Mouse (Mus musculus): ENCODE measurements at regions not wholly inside any gene's neighbourhood (a gene's known extent, or its start where the extent isn't known, plus 50 kb on each side); places are given as distances from the start of the nearest gene placed in this dataset.

DNA sequence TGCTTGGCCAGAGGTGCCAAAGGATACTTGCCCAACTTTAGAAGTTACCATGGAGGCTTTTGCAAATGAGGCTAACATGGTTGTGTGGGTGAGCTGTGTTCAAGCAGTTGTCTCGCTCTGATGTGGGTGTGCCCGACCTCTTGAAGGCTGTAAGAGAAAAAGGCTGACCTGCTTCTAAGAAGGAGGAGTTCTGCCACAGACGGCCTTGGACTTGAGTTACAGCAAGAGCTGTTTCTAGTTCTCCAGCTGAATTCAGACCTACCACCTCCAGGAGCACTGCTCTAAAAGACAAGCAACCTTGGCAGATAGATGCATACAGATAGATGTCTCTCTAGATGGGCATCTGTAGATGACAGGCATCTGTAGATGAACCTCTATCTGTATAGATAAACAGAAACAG is 202.7 kb upstream of the A230072I06Rik start:
- DNase-seq = no peak

DNA sequence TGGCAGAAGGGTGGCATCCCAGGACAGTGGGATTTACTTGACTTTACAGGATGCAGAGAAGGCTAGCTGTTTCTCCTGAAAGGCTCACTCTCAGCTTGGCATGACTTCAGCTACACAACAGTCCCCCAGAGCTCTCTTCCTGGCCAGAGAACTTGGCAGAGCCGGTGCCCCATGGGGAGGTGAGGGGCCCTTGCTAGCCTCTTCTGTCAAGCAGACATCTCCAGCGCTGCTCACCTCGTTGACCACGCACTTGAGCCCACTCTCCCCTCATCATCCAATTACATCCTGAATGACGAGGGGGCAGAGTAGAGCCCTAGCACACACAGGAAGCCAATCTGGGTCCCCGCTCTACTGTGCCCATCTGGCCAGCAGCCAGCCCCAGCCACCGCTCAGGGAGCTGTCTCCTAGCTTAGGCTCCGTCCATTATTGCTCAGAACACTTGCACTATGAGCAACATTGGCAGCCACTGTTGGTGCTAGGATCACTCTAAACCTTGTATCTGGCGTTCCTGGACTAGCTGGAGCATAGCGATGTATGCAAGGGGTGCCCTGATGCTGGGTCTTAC is 201.7 kb upstream of the A230072I06Rik start:
- no peak for DNase-seq

DNA sequence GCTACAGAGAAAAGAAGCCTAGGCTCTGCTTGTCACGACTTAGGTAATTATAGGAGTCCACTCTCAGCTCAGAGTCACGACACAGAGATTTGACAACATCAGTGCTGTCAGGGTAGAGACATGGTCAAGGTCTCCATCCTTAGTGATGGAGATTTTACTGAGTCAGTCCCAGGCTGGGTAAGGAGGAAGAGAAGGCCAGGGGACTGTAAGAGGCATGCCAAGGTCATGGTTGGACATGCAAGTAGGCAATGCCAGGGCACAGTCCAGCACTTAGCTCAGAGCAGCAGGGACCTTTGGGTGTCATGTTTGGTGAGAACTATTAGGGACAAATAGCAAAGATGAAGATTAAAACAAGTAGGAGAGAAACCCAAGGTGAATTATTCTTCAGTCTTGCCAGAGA is 200.7 kb upstream of the A230072I06Rik start:
- DNase-seq = no peak

DNA sequence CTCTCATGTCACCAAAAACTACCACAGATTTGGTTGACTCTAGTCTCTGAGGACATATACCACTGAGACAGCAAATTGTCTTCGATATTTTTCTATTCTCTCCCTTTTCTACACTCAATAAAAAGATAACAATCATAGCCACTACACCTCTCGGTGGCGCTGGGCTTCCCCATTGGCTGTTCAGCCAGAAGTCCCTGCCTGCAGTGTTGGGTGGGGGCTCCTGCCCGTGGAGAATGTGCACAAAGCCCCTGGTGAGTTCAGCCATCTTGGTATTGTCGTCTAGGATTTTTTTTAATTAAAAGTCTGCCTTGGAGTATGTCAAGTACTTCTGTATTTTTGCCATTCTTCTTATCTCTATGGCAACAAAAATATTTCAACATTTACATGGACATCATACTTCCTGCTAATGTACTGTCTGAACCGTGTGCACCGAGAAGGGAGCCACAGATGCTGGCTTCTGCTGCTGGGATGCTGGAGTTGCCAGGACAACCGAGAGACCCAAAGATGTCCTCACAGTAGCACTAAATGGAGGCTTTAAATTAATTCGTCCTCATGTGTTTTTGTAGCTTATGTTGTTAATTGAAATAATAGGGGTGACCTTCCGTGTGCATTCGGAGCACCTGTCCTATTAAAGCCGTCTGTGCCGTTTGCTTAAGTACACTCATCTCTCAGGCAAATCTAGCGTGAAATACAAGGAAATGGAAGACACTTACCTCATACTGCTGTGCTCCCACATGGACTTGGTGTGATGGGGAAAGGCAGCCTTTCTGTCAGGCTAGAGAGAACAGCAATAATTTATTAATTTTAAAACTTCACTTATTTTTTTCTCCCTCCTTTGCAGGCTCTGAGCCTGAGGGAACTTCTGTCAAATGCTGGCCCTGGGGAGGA is 199.7 kb upstream of the A230072I06Rik start:
- peak; percentile 24 for DNase-seq

DNA sequence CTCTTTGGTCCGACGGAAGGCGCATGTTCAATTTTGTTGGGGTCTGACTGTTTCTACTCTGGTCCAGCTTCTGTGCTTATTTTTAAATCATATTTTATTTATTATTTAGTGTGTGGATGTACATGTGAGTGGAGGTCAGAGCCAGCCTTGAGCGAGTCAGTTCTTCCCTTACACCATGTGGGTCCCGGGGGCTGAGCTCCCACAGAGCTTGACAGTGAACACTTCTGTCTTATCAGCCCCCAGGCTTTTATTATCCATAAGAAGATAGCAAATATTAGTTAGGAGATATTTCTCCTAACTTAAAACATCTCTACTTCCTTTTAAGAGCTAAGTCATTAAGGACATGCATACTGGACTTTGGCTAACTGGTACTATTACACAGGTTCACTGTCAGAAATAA is 197.1 kb upstream of the A230072I06Rik start:
- DNase-seq = no peak

DNA sequence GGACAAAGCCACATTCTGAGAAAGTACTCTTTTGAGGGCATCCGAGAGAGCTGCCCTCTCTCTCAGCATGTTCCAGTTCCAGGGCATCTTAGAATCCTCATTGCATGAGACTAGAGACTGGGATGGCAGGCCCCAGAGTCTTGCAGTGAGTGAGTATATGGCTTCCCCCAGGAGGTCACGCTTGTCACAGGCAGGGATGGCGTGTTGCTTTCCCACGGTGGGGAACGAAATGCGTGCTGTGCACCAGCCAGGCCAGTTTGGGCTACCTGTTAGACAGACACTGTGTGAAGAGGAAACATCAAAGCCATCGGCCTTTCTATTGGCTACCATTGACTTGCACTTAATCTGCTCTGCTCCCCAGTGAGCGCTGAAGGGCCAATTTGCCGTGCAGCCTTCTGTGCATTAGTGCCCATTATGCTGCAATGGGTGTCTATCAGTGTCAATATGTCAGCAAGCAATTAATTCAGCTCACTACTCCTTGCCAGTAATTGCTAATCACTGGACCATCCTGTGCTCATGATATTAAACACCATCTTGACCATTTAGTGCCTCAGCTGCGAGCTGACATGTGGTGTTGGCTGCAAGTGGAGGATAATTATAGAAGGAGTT is 191.3 kb upstream of the A230072I06Rik start:
- DNase-seq = peak; percentile 52

DNA sequence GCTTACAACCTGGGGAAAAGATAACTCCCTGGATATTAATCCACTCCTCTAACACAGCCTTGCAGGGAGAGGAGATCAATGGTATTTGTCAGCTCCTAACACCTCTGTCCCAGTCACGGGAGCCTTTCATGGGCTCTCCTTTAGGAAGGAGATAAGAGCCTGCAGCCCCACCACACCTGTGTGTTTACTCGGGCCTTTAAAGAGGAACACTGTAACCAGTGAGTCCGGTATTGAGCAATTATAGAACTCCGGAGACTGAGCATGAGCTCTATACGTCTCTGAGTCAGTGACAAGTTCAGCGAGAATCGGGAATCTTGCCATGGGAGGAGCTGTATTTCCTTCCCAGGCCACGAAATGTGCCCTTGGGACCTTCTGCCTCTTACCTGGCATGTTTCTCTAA is 178.5 kb upstream of the A230072I06Rik start:
- no peak for DNase-seq

DNA sequence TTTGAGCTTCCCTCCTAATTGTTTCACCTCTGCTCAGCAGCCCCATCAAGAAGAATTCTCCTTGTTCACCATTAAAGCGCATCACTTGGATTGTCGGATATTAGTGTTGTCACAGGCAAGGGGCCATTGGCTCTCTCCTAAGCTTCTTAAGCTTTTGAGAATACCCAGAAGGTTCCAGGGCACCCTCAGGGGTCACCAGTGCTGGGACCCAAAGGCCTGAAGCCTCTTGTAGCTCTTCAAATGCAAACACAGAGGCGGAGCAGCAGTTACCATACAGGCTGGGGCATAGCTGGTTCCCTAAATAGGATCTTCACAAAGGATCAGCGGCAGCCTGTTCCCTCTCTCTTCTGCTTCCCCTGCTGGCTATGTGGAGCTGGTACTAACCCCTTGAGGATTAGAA is 175.3 kb upstream of the A230072I06Rik start:
- DNase-seq = no peak

DNA sequence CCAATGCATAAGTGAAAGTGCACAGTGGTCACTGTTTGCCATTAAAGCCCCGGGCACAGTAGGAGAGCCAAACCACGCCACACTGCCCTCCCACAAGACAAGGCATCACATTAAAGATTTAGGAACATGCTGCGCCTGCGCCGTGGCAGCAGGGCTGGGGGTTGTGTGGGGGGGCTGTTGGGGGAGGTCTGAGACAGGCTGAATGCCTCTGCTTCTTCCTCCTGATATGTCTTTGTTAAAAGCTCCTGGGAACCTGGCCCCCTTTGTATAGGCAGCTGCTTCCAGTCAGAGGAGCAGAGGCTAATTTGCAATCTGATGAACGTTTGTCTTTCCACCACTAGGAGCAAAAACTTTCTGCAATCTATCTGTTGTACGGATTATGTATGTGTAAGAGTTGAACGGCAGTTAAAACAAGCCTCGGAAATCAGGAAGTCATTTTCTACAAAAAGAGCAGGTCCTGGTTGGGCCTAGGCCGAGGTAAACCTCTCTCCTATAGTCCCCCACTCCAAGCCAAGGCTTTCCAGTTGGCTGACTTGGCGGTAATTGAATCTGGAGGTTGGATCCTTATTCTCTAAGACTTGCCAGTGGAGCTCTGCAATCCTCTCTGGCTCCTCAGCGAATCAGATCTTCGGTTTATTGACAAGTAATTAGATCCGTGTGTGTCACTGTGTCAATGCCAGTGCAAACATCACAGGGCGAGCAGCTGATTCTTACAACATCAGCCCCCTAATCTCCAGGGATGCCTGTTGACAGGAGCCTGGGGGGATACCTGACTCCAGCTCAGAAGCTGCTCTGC is 173.3 kb upstream of the A230072I06Rik start:
- peak; percentile 48 for DNase-seq

DNA sequence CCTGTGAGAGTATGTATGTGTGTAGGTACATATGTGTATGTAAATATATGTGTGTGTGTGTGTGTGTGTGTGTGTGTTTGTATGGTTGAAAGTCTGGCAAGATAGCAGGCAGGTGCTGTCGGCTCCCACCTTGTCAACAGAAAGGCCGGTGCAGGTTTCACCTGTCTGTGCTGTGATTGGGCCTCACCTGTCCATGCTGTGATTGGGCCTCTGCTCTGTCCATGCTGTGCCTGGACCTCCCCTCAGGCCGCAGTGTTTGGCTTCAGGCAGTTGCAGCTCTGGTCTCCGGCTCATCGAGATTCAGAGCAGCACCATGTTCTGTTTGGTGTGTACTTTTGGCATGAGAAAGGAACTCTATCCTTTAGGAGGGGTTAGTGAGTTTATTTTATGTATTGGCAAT is 170.0 kb upstream of the A230072I06Rik start:
- DNase-seq = no peak

DNA sequence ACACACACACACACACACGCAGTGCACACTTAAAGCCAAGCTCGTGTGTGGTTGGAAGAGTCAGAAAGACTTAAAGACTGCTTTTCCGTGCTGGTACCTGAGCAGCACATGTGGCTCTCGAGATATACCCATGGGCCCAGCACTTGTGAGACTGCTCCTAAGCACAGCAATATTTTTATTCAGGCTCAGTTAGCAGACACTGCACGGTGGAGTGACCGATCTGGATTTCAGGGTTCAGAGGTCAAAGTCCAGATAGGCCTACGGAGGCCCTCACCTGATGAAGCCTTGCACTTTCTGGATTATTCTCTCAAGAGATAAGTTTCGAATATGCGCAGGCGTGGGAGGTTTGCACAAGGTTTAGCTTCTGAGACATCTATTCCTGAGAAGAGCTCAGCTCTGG is 167.0 kb upstream of the A230072I06Rik start:
- no peak for DNase-seq

DNA sequence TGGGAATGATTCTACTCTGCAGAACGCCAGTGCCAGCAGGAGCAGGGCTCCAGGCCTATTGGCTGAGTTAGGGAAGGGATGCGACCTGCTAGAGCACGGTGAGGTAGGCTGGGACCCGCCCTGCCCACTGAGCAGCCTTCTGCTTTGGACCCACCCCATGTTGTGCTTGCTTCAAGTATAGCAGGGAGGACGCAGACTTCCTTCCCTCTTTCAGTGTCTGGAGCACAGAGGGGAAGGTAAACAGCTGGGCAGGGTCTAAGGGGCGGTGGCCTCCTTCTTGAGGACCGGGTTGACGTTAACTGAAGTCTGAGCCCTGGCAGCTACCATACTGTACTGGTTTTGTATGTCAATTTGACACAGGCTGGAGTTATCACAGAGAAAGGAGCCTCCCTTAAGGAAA is 165.6 kb upstream of the A230072I06Rik start:
- DNase-seq = no peak

DNA sequence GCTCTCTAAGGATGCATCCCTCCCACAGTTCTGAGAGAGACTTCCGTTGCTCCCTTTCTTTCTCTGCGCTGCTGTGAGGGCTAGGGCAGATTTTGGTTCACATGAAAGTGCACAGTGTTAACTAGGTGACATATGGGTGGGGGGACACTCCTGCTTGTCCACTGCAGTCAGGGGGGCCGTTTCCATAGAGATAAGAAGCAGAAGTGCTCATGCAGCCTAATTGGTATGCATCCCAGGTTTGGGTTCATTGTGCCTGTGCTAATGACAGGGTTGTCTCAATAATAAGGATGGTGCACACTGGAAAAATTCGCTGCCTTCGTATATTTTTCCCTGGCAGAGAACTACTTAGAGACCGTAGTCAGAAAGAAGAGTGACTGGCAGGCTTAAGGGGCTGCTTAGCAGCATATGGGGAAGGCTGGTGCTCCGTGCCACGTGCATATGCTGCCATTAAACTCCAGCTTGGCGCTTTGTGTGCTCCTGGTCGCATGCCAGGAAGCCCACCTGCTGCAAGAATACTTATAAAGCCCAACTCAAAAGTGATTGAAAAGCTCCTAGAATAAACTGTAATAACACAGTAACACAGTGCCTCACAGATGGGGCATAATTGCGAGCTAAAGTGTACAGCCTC is 152.1 kb upstream of the A230072I06Rik start:
- peak; percentile 83 for DNase-seq

DNA sequence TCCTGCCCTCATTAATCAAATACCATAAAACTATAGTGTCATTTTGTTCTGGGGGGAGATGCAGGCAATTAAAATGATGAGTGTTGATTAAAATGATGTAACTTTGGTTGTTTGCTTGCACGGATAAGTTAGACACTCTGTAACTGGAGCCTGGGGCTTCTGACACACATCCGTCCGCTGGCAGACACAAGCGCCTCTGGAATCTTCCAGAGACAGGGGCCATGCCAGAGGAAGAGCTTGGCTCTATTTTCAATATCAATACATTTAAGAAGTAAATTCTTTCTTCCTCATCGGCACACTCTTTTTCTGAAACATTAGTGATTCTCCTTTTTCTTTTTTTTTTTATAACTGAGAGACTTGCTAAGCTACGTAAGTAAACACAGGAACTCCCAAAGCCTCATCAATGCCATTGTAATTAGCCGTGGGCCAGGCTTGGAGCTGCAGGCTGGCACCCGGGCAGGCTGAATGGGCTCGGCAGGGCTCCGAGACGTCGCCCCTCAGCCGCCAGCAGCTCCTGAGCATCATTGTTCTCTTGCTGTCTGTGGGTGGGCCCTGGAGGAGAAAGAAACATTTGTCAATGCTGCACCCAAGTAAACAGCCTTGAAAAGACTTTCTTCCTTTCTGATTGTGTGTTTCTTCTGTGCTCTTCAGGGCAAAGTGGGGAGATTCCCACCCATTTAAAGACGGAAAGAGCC is 151.4 kb upstream of the A230072I06Rik start:
- peak; percentile 67 for DNase-seq

DNA sequence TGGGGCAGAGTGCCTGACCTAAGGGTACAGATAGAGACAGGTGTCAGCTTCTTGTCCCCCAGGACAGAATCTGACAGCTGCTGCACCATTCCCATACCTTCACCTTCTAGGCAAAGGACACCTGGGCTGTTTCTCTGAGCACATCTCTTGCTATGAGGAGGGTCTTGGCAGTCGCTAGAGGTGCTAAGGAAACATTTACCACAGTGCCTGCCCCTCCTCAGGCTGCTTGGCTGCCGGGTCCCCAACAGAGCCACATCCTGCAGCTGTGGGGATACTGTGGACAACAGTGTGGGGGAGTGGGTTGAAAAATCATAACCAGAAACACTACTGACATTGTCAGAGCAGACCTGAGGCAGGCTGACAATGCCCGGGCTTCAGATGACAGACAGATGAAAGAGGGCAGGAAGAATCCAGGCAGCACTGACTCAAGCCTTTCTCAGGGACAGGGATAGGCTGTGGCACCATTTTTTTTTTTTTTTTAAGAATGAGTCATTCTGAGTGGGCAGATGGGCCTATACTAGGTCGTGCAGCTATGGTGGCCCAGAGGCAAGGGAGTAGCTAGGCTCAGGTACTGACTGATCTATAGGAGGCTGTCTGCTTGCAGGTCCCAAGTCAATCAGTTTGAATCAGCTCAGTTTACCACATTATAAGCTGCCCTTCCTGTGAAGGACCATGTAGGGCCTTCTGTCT is 150.7 kb upstream of the A230072I06Rik start:
- peak; percentile 42 for DNase-seq

DNA sequence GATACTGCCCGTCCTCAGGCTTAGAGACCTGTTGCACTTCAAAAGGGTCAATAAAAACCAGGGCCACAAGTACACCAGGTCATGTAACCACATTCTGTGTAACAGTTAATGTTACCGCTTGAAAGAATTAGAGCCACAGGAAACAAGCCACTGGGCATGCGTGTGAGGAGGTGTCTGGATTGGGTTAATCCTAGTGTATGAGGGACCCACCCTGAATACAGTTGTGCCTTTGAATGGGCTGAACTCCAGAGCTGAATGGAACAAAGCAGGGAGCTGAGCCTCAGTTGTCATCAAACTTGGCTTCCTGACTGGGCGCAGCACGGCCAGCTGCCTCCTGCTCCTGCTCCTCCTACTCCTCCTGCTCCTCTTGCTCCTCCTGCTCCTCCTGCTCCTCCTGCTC is 148.0 kb upstream of the A230072I06Rik start:
- peak; percentile 47 for DNase-seq

DNA sequence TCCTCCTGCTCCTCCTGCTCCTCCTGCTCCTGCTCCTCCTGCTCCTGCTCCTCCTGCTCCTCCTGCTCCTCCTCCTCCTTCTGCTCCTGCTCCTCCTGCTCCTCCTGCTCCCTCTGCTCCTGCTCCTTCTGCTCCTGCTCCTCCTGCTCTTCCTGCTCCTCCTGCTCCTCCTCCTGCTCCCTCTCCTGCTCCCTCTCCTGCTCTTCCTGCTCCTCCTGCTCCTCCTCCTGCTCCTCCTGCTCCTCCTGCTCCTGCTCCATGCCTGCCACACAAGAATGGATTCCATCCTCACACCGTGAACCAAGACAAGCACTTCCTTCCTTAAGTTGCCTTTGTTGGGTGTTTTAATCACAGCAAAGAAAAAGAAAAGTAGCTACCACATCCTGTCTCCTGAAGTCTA is 144.4 kb upstream of the A230072I06Rik start:
- no peak for DNase-seq

DNA sequence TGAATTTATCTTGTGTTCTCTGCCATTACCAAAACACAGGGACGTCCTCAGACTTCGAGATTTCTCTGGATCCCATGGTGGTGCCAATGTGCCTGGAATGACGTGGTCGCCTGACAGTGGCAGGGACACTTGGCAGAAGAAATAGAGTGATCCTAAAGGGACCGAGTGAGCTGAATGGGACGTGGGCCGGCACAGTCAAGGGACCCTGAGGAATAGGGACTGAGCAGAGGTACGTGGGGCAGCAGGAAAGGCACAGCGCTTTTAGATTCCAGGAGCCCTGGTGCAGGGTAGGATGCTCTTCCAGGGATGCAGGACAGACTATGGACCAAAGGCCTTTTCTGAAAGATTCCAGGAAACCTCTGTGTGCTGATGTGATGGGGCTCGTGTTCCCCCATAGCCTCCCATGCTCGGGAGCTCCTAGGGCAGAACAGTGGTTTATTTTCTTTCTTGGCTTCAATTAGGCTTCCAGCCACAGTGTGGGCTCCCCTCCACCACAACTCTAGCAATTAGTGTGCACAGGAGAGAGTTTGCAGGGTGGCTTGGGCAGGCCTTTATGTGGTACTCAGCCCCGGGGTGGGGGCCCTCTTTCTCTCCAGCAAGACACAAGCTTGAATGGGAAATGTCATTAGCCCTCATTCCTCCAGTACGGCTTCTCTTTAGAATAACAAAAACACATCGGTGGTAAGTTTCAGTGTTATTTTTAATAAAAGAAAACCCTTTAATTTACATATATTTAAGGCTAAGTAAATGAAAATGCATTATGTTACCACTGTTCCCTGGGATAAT is 143.0 kb upstream of the A230072I06Rik start:
- no peak for DNase-seq

DNA sequence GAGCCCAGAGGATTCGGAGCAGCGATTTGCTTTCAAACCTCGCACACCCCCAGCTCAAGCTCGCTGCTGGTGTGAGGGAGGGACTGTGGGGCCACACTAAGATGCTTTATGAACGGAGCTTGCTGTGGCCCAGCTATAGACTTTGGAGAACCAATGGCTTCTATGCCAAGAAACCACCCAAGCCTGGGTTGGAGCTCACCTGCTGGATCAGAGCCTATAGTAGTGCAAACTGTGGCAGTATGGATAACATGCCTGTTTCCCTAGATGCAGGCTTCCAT is 142.5 kb upstream of the A230072I06Rik start:
- DNase-seq = no peak

DNA sequence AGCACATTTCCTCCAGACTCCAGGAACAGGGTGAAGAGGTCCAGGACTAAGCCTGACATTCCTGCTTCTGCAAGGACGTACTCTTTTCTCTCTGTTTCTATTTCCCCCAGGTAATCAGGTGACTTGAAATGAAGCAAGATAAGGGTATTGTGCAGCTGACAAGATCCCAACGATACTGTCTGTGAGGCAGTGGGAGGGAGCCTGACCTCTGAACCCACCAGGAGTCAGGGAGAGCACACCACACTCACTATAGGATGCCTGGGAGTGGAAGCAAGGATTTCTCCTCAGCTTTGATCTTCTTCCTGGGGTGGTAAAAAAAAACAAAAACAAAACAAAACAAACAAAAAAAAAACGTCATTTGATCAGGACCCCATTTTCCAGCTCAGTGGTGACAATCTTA is 141.1 kb upstream of the A230072I06Rik start:
- no peak for DNase-seq

DNA sequence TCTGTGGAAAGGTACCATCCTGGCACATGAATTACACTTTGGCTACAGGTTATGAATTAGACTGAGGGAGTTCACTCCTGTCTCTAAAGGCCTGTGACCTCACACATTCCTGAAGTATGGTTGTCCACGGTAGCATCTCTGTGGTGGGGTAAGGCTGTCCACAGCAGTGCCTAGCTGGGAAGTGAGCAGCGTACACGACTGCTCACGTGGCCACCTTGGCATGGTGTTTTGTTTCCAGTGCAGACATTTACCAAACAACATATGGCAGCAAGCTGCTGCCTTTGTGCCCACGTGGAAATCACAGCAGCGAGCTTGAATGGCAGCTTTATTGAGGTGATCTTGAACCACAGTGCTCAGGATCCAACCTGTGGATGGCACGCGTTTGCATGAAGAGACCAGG is 140.7 kb upstream of the A230072I06Rik start:
- no peak for DNase-seq

Data from retina, postnatal 1 day (tissue).